Comparison of ENCODE assay signal across 15 mouse cellular contexts in the genomic region with DNA sequence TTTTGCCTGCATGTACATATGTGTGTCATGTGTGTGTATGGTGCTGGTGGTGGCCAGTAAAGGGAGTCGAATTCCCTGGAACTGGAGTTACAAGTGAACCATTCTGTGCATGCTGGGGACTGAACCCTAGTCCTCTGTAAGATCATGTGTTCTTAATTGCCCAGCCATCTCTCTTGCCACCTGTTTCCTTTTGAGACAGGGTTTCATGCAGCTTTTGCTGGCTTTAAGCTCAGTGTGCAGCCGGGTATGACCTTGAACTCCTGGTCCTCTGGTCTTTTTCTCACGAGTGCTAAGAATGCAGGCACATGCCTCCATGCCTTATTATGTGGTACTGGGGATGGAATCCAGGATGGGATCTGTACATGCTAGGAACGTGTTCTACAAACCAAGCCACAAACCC.
"Had no signal": no experiment of that assay in that cellular context is flagged by ENCODE, and none has a peak within 500 bp of the region (broad histone marks: within the 10 kb centered on the region; RNA-seq: fewer than 3 reads in every experiment).

No protein-coding gene starts in this region.

- H3K4me2 ChIP-seq: neural tube, embryonic 13.5 days; neural tube, embryonic 15.5 days; stomach, embryonic 15.5 days had no signal

- H3K9me3 ChIP-seq: neural tube, embryonic 13.5 days; neural tube, embryonic 15.5 days; stomach, embryonic 15.5 days had no signal

- H3K4me3 ChIP-seq: neural tube, embryonic 13.5 days; neural tube, embryonic 15.5 days; stomach, embryonic 15.5 days had no signal

- DNase-seq: retina, postnatal 1 day; right cerebral cortex, adult 18-20 months; right cerebral cortex, postnatal 14 days; right cerebral cortex, postnatal 25 days; right cerebral cortex, postnatal 4 days; spleen, adult 18-20 months; thymus, adult 18-20 months; thymus, adult 2 months; thymus, postnatal 14 days; thymus, postnatal 25 days; thymus, postnatal 36 days; thymus, postnatal 4 days had no signal

- H3K27me3 ChIP-seq: neural tube, embryonic 13.5 days; neural tube, embryonic 15.5 days; stomach, embryonic 15.5 days had no signal

- H3K9ac ChIP-seq: neural tube, embryonic 13.5 days; neural tube, embryonic 15.5 days; stomach, embryonic 15.5 days had no signal

- H3K27ac ChIP-seq: neural tube, embryonic 13.5 days; neural tube, embryonic 15.5 days; stomach, embryonic 15.5 days had no signal

- H3K4me1 ChIP-seq: neural tube, embryonic 13.5 days; neural tube, embryonic 15.5 days; stomach, embryonic 15.5 days had no signal

- H3K36me3 ChIP-seq: neural tube, embryonic 13.5 days; neural tube, embryonic 15.5 days; stomach, embryonic 15.5 days had no signal
